Mouse (Mus musculus) lung, adult 2 months (tissue): ENCODE measurements around the gene Gm8660.
"Not testable (repeated sequence)": the region's sequence is repeated elsewhere in the genome, so short reads cannot be mapped to it uniquely, and the experiment has no call there.

Source experiments
- CTCF ChIP-seq: fragments of 200-500 bp; IDR thresholded peaks from 2 replicates; pipeline ENCODE4 v1.5.1; 2011; ENCODE audit warnings: mild to moderate bottlenecking, low read length, control low read depth; ENCODE audit not compliant: insufficient read depth
- POLR2A ChIP-seq: fragments of 200-500 bp; IDR thresholded peaks from 2 replicates; pipeline ENCODE4 v1.6.1; 2011; ENCODE audit warnings: low read depth, mild to moderate bottlenecking, control low read depth, low read length, borderline replicate concordance; ENCODE audit errors: extremely low read depth

GRCm38 (mm10) chr7:22370939-22371338 lies at the start of gene Gm8660:
- TF ChIP-seq CTCF, POLR2A: not testable (repeated sequence)
